Mouse (Mus musculus) embryonic stem cell, embryonic (primary cell): ENCODE results near the gene Gm8332.
"Not testable (repeated sequence)": the region's sequence is repeated elsewhere in the genome, so short reads cannot be mapped to it uniquely, and the experiment has no call there.

Experiments used
- CTCF ChIA-PET, 4 experiments: fragments of 300-600 bp in 2 of 4; fragments of 350-600 bp in 2 of 4; sonication (Branson Sonifier 250); formaldehyde crosslinking; loops; one replicate each; lab custom pipeline; 2022; ENCODE audit warnings: inconsistent platforms in 2 of 4; lab: Charles Lee
- POLR2A ChIA-PET, 4 experiments: fragments of 300-600 bp in 2 of 4; fragments of 350-600 bp in 2 of 4; sonication (Branson Sonifier 250); formaldehyde crosslinking; loops; one replicate each; lab custom pipeline; 2022; ENCODE audit warnings: antibody characterized with exemption in 4 of 4, inconsistent platforms in 1 of 4; lab: Charles Lee

Gene Gm8332

GRCm38 (mm10) chr12:88250000-88250399 is at the start of gene Gm8332:
Gene Gm8332, minus strand, starts transcription at chr12:88250100.
- CTCF ChIA-PET, POLR2A ChIA-PET: not testable (repeated sequence)

- CTCF ChIA-PET, POLR2A ChIA-PET: not testable (repeated sequence)
These were observed 47.3 kb upstream of the Gm8332 start for GRCm38 (mm10) chr12:88297171-88297570.

GRCm38 (mm10) chr12:88293082-88293481 is 43.2 kb upstream of the Gm8332 start:
- CTCF ChIA-PET, POLR2A ChIA-PET: not testable (repeated sequence)

GRCm38 (mm10) chr12:88285224-88285623 is 35.3 kb upstream of the Gm8332 start:
- CTCF ChIA-PET, POLR2A ChIA-PET: not testable (repeated sequence)

- POLR2A ChIA-PET = not testable (repeated sequence)
These were observed 24.5 kb upstream of the Gm8332 start, which contains the start of gene Gm5662 for GRCm38 (mm10) chr12:88274400-88274799. Gene Gm5662, minus strand, starts transcription at chr12:88274500.

GRCm38 (mm10) chr12:88257241-88257640 is 7.3 kb upstream of the Gm8332 start:
- CTCF ChIA-PET = no interaction called here
- POLR2A ChIA-PET = no interaction called here

More at GRCm38 (mm10) chr12:88274400-88274799, 24.5 kb upstream of the Gm8332 start, which contains the start of gene Gm5662:
- CTCF ChIA-PET = not testable (repeated sequence)

GRCm38 (mm10) chr12:88255917-88256316 is 6.0 kb upstream of the Gm8332 start:
- CTCF ChIA-PET, POLR2A ChIA-PET: not testable (repeated sequence)

- CTCF ChIA-PET, POLR2A ChIA-PET: not testable (repeated sequence)
These were observed 4.1 kb downstream of the Gm8332 start for GRCm38 (mm10) chr12:88245786-88246185.

- CTCF ChIA-PET, POLR2A ChIA-PET: not testable (repeated sequence)
These were observed 7.0 kb downstream of the Gm8332 start for GRCm38 (mm10) chr12:88242940-88243339.

- CTCF ChIA-PET = no interaction called here
- POLR2A ChIA-PET = no interaction called here
These were observed 30.5 kb downstream of the Gm8332 start for GRCm38 (mm10) chr12:88219445-88219844.

- CTCF ChIA-PET, POLR2A ChIA-PET: not testable (repeated sequence)
These were observed 31.8 kb downstream of the Gm8332 start for GRCm38 (mm10) chr12:88218059-88218458.

- POLR2A ChIA-PET = no interaction called here
- CTCF ChIA-PET = no interaction called here
These were observed 35.3 kb downstream of the Gm8332 start for GRCm38 (mm10) chr12:88214641-88215040.

GRCm38 (mm10) chr12:88211458-88211857 is 38.4 kb downstream of the Gm8332 start:
- POLR2A ChIA-PET, CTCF ChIA-PET: not testable (repeated sequence)

GRCm38 (mm10) chr12:88202856-88203255 is 47.0 kb downstream of the Gm8332 start:
- ChIA-PET POLR2A (no interaction called here), CTCF (no interaction called here)
